Mouse (Mus musculus) cerebellum, postnatal 25 days (tissue): ENCODE measurements around the gene Spn.
"Not testable (repeated sequence)": the region's sequence is repeated elsewhere in the genome, so short reads cannot be mapped to it uniquely, and the experiment has no call there.

Experiments
- DNase-seq, 2 experiments: peaks; one replicate each; pipeline ENCODE4 v3.0.0; 2021; ENCODE audit warnings: mixed read lengths in 2 of 2

The Spn gene

GRCm38 (mm10) chr7:127137262-127138017 lies at the start of gene Spn:
TSS of gene Spn (minus strand) at chr7:127137823.
- DNase-seq, result no peak

GRCm38 (mm10) chr7:127187351-127187750 lies 49.7 kb upstream of the Spn start:
- no peak for DNase-seq

GRCm38 (mm10) chr7:127185601-127186000 lies 48.0 kb upstream of the Spn start:
- no peak for DNase-seq

DNA sequence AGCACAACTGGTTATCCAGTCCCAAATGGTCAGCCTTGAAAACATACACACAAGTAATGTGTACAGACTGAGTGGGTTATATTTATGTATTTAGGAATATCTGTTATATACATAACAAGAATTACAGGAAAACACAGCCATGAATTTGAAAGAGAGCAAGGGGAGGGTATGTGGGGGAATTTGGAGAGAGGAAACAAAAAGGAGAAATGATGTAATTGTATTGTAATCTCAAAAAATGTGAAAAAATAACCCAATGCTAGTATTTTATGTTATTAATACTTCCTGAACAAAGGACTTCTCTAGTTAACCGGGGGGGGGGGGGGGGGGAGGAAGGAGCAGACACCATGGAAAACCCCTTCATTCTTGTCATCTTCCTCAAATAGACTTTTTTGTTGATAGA lies 47.1 kb upstream of the Spn start:
- no peak for DNase-seq

- no peak for DNase-seq
Observed at GRCm38 (mm10) chr7:127183828-127184227, 46.2 kb upstream of the Spn start.

GRCm38 (mm10) chr7:127183345-127183744 lies 45.7 kb upstream of the Spn start:
- DNase-seq, result no peak

DNA sequence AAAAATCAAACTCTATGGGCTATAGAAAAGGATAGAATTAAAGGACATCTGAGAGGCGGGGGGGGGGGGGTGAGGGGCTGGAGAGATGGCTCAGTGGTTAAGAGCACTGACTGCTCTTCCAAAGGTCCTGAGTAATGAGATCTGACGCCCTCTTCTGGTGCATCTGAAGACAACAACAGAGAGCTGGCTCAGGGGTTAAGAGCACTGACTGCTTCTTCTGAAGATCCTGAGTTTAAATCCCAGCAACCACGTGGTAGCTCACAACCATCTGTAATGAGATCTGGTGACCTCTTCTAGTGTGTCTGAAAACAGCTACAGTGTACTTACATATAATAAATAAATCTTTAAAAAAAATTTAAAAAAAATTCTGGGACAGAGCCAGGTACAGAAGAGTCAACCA lies 44.1 kb upstream of the Spn start:
- DNase-seq, result not testable (repeated sequence)

DNA sequence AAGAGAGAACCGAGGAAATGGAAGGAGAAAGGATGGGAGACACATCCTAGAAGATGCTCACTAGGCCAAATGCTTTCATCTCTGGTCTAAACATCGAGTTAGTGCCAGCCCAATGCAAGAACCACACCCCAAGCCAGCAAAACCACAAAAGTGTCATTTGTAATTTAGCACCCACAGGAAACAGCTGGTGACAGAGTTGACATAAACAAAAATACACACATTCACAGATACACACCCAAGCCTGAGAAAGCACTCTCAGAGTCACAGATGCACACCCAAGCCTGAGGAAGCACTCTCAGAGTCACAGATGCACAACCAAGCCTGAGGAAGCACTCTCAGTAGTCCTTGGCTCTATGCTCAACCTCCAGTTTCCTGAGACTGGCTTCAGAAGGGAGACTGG lies 43.2 kb upstream of the Spn start:
- DNase-seq, result no peak

DNA sequence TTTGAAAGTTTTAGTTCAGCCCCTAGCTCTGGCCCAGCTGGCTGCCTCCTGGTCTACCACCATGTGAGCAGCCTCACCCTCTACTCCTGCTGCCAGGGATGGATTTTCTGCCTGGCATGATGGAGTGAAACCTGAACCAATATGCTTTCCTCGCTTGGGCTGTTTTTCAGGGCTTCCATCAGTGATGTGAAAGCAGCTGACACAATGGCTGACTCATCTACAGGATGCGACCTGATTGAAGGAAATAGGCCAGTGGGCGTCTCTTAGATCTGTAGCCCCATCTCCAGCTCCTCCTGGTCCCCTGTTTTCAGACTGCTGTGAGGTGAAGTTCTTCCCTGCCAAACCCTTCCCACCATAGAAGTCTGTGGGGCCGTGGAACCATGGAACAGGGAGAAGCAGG lies 39.3 kb upstream of the Spn start:
- DNase-seq, result no peak

DNA sequence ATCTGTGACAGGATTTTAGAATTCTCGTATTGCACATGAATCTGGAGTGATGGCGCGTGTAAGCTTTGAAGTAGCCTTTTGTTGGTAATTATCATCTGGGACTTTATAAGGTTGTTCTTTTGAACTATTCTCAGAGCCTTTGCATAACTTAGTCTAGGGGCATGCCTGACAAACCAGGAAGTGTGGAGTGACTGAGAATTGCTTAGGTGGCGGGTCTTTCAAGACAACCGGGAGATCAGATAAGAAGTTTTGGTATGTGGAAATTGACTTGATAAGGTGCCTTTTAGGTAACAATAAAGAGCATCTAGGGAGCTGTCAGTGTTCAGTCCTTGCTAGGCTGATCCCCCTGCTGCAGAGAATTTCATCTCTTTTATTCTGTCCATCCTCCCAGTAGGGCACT lies 28.9 kb upstream of the Spn start:
- DNase-seq, result no peak

DNA sequence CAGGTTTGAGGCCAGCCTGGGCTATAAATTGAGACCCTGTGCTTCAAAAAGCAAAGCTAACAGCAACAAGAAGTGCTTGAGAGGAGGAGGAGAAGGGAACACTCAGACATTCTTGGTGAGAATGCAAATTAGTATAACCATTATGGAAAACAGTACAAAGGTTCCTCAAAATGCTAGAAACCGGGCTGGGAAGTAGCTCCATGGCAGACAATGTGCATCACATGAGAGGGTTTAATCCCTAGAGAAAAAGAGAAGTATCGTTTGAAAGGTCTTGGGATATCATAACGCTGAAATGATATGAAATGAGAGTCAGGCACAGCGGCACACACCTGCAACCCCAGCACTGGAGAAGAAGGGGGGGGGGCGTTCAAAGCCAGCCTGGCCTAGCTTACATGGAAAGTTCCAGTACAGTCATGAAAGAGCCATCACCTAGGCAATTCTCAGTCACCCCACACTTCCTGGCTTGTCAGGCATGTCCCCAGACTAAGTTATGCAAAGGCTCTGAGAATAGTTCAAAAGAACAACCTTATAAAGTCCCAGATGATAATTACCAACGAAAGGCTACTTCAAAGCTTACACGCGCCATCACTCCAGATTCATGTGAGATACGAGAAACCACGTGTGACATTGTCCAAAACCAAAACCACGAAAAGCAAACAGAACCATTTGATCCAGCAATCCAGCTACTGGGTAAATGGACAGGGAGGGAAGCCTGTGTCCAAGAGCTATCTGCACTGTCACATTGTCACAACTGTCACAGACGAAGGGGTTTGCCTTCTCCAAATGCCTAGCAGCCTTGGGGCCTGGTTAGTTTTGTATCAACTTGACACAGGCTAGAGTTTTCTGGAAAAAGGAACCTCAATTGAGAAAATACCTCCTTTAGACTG lies 28.2 kb upstream of the Spn start:
- DNase-seq, result no peak

GRCm38 (mm10) chr7:127164002-127164401 lies 26.4 kb upstream of the Spn start:
- no peak for DNase-seq

DNA sequence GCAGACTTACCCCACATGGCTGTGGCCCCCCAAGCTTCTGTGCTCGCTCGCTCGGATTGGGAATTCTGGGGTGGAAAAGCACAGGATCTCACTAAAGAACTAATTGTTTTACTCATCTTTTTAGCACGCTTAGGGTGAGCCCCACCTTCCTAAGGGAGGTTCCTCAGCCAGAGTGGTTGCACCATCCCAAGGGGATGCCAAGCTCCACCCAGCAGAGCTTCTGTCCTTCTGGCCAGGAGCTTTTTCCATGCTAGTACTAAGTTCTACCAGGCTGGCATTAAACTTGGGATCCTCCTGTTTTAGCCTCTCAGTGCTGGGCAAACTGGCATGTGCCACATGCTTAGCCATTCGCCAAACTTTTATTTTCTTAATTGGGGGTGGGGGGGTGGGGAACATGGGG lies 24.9 kb upstream of the Spn start:
- no peak for DNase-seq

GRCm38 (mm10) chr7:127157548-127157947 lies 19.9 kb upstream of the Spn start:
- DNase-seq, result no peak

DNA sequence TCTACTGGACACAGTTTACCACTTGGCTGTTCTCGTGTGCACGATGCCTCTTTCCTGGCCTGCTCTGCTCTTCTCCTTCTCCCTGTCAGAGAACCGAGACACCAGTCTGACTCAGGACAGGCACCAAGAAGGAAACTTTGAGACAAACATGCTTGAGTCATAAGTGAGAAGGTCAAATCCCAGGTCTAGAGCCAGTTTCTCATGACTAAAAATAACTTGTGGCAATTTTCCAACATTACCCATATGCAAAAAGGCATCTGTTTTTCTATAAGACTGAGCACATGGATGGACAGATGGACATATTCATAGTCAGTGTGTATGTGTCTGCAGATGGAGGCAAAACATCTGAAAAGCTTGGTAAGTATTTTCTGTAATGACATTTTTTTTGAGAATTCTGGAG lies 15.9 kb upstream of the Spn start:
- no peak for DNase-seq

- DNase-seq, result no peak
Observed at GRCm38 (mm10) chr7:127152464-127152863, 14.8 kb upstream of the Spn start.

GRCm38 (mm10) chr7:127147901-127148300 lies 10.3 kb upstream of the Spn start:
- no peak for DNase-seq

GRCm38 (mm10) chr7:127146267-127146603 lies 8.6 kb upstream of the Spn start:
- no peak for DNase-seq

DNA sequence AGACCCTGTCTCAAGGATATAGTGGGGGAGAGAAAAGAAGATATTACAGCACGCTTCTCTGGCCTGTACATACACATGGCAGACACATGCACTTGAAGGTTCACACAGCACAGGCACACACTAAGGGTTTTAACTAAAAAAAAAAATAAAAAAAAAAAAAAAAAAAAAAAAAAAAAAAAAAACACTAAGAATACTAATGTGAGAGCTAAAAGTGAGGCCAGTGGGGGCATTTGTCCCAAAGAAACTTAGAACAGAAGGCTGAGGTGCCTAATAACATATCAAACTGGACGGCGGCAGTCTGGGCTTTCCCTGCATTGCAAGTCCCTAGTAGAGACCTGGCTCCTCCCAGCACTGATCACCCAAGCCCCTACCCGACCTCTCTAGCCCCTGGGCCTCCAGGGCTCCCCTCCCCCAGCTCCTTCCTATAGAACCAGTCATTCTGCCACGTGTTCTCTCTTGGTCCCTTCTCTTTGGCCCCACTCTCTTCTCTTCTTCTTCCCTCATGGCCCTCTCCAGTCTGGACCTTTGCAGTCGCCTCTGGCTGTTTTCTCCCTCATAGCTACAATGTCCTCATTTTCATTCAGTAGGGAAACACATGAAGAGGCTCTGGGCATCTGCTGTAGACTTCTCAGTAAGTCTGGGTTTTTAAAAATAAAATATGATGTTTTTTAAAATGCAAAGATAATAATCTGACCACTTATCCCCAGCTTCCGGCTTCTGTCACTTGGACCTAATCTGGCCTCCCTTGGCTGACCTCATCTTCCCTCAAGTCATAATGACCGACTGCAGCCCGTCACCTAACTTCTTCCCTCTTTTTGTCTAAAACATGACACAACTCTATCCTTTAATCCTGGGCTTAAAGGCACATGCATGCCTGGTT lies 8.0 kb upstream of the Spn start:
- DNase-seq, result no peak

GRCm38 (mm10) chr7:127144412-127144811 lies 6.8 kb upstream of the Spn start:
- DNase-seq, result no peak

- DNase-seq, result no peak
Observed at GRCm38 (mm10) chr7:127142666-127143065, 5.0 kb upstream of the Spn start.

DNA sequence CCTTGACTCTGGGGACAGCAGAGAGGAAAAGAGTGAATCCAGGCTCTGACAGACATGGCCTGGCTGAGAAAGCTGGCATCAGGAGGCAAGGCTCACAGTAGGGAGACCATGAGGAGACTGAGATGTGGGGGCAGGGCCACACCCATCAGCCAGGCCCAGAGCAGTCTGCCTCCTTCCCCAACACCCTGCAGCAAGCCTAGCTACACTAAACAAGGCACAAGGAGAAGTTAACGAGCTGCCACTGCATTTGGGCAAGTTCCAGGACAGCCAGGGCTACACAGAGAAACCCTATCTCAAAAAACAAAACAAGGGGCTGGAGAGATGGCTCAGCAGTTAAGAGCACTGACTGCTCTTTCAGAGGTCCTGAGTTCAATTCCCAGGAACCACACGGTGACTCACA lies 4.6 kb upstream of the Spn start:
- DNase-seq, result no peak
